Mouse (Mus musculus): ENCODE results near the gene Ell.

- no peak for TF ChIP-seq USF1 (IDR thresholded peaks at IDR 0.05; ENCODE audit: low read depth)
- no peak for TF ChIP-seq POLR2A (IDR thresholded peaks at IDR 0.05; ENCODE audit: insufficient read length, low read depth)
- no peak for TF ChIP-seq MAX (IDR thresholded peaks at IDR 0.05; ENCODE audit: low read depth)
- no peak for TF ChIP-seq POLR2AphosphoS2 (IDR thresholded peaks at IDR 0.05; ENCODE audit: insufficient read length, low read depth)
- TF ChIP-seq E2F4 (IDR thresholded peaks at IDR 0.05; ENCODE audit: insufficient read depth), result no peak
- TF ChIP-seq TCF12 (IDR thresholded peaks at IDR 0.05; ENCODE audit: insufficient read depth, poor library complexity, severe bottlenecking), result no peak
Observed at GRCm38 (mm10) chr8:70547762-70548161, 8.5 kb downstream of the Ell start.
